Mouse (Mus musculus) CH12.LX (cell line): ENCODE measurements around the gene Lingo3.

Source experiments
- BHLHE40 ChIP-seq: IDR thresholded peaks from 2 replicates; pipeline ENCODE4 v1.6.1; 2011; ENCODE audit warnings: mild to moderate bottlenecking, low read depth, low read length, improper control_type of control experiment
- CTCF ChIP-seq, 2 experiments: IDR thresholded peaks in 1 of 2; conservative IDR thresholded peaks in 1 of 2; 2 replicates each; pipeline ENCODE4 v1.5.1; 2011 to 2012; ENCODE audit warnings: low read depth in 2 of 2, low read length in 2 of 2, improper control_type of control experiment in 1 of 2, inconsistent platforms in 1 of 2, mild to moderate bottlenecking in 1 of 2, moderate library complexity in 1 of 2
- ELF1 ChIP-seq: IDR thresholded peaks from 2 replicates; pipeline ENCODE4 v1.6.1; 2014; ENCODE audit warnings: low read depth, mild to moderate bottlenecking, inconsistent platforms, low read length, improper control_type of control experiment
- EP300 ChIP-seq: IDR thresholded peaks from 2 replicates; pipeline ENCODE4 v1.6.1; 2011; ENCODE audit warnings: low read length, improper control_type of control experiment
- ETS1 ChIP-seq: conservative IDR thresholded peaks from 2 replicates; pipeline ENCODE4 v1.6.1; 2012; ENCODE audit warnings: low read depth, mild to moderate bottlenecking, inconsistent platforms, low read length, improper control_type of control experiment, moderate library complexity
- MAFK ChIP-seq: IDR thresholded peaks from 2 replicates; pipeline ENCODE4 v1.6.1; 2011; ENCODE audit warnings: low read length, improper control_type of control experiment; ENCODE audit not compliant: insufficient replicate concordance
- NRF1 ChIP-seq: IDR thresholded peaks from 2 replicates; pipeline ENCODE4 v1.6.1; 2014; ENCODE audit warnings: low read depth, mild to moderate bottlenecking, inconsistent platforms, low read length, improper control_type of control experiment, moderate library complexity
- PAX5 ChIP-seq: IDR thresholded peaks from 2 replicates; pipeline ENCODE4 v1.6.1; 2012; ENCODE audit warnings: low read length, inconsistent platforms, mixed read lengths
- POLR2A ChIP-seq: IDR thresholded peaks from 2 replicates; pipeline ENCODE4 v1.6.1; 2011; ENCODE audit warnings: low read depth, mild to moderate bottlenecking, improper control_type of control experiment, low read length
- SMC3 ChIP-seq: IDR thresholded peaks from 2 replicates; pipeline ENCODE4 v1.6.1; 2011; ENCODE audit warnings: low read depth, low read length, improper control_type of control experiment
- ZKSCAN1 ChIP-seq: IDR thresholded peaks from 2 replicates; pipeline ENCODE4 v1.6.1; 2012; ENCODE audit warnings: low read depth, inconsistent platforms, low read length, improper control_type of control experiment, borderline replicate concordance
- ZMIZ1 ChIP-seq: IDR thresholded peaks from 2 replicates; pipeline ENCODE4 v1.6.1; 2012; ENCODE audit warnings: low read depth, mild to moderate bottlenecking, inconsistent platforms, low read length, improper control_type of control experiment

DNA sequence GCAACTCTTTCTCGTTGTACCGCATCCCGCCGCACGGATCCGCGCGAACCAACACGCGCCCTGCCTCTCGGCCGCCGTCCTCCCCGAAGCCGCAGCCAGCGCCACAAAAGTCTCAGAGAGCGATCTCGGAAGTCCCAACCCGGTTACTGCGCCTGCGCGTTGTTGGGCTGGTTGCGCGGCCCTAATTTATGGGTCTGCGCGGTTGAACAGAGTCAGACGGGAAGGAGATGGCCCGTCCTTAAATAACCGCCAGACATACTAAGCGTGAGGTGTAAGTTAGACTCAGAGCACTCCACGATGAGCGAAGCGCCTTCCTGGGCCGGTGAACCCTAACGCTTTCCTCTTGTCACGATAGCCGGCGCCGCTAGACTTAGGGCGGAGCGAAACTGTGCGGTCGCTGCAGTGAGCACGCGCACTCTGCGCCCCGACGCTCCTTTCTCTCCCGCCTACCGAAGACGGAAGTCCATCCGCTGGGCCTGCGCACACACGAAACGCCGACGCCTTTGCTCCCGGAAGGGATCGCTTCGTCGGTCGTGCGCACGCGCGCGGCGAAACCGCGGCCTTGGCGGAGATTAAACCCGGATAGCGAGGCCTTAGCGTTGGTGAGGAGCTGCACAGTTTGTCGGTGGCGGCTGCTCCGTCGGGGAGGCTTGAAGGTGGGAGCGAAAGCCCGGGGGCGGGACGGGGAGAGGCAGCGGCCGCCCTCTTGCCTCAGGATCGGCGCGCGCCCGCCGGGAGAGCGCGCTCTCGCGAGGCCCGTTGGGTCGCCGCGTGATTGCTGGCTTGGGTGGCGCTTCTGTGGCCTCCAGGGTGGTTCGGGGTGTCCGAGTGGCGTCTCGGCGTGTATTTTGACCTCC lies 45.5 kb downstream of the Lingo3 start, which contains the start of the genes Sf3a2 and Plekhj1:
- TF ChIP-seq ETS1: no peak
- peak; percentile 94 for TF ChIP-seq POLR2A
- no peak for TF ChIP-seq CTCF (conservative IDR thresholded peaks at IDR 0.05 in 1 of 2, IDR thresholded peaks at IDR 0.05 in 1 of 2; ENCODE audit: low read depth in 2 of 2, low read length in 2 of 2)
- peak; percentile 94 for TF ChIP-seq ELF1
- no peak; the same call in 1 of the 2 replicates for TF ChIP-seq EP300
- no peak for TF ChIP-seq SMC3
- TF ChIP-seq ZMIZ1: peak; percentile 59
- no peak for TF ChIP-seq PAX5
- TF ChIP-seq BHLHE40: peak; percentile 41; the same call in 1 of the 2 replicates
- TF ChIP-seq ZKSCAN1: no peak
- no peak for TF ChIP-seq MAFK
- TF ChIP-seq NRF1: peak; percentile 88
